Mouse (Mus musculus): ENCODE measurements around the gene Erich6b.

- no peak for TF ChIP-seq HCFC1 (IDR thresholded peaks at IDR 0.05; ENCODE audit: borderline replicate concordance, insufficient read depth, low read length)
- no peak for TF ChIP-seq MAFK (IDR thresholded peaks at IDR 0.05; ENCODE audit: insufficient read depth, low read depth, low read length)
- TF ChIP-seq CHD2 (IDR thresholded peaks at IDR 0.05; ENCODE audit: low read depth, low read length) = no peak
These were observed 18.9 kb downstream of the Erich6b start for GRCm38 (mm10) chr14:75660936-75661335.

Measured in ES-E14 (cell line).